Mouse (Mus musculus): ENCODE data around the gene Cnst.
"Not testable (repeated sequence)": the region's sequence is repeated elsewhere in the genome, so short reads cannot be mapped to it uniquely, and the experiment has no call there.

The Cnst gene

DNA sequence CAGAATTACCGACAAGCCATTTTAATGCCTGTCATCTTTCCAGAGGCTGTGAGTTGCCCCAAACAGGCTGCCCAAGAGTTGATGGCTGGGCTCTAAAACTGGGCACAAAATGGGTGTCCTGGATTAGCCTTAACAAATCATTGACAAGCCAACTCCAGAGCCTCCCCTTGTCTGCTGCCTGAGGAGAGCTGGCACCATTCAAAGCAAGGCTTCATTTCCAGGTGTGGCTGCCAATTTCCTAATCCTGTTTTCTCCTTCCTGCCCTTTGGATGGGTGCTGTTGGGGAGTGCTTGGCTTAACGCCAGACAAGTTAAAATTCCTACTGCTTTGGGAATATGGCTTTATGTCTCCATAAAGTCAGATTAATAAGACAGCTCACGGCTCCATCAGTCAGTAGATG, 98.0 kb downstream of the Cnst start:
- no peak for DNase-seq (ENCODE audit: low spot score in 2 of 2)

DNA sequence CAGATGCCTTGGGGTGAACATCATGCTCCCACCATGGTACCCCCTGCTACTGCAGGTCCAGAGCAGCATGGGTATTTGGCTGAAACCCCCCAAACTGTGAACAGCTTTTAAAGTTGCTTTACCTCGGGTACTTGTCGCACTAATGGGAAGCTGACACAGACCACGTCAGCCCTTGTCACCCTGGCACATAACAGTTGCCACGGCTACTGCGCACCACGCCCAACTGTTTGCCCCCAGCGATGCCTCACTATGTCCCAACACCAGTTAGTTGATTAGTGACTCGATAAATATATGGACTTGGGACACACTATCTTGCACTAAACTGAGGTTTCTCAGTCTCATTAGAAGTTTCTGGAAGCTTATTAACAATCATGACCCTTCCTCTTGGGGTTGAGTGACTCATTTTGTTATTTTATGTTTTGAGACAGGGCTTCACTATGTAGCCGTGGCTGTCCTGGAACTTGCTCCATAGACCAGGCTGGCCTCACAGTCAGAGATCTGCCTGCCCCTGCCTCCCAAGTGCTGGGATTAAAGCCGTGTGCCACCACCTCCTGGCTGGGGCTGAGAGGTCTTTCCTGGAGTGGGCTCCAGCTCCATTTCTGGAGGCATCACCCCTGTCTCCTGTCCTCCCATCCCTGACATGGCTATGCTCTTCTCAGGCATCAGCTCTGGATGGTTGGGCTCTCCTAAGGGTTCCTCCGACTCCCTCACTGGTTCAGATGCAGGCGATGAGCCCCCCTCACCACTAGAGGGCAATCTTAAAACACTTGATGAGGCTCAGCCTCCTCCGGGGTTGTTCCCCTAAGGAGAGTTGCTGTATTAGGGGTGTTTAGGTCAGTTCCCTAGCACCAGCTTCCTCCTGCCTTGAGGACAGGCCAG, 99.2 kb downstream of the Cnst start:
- peak; percentile 51 to 73 for DNase-seq (ENCODE audit: low spot score in 2 of 2)

DNA sequence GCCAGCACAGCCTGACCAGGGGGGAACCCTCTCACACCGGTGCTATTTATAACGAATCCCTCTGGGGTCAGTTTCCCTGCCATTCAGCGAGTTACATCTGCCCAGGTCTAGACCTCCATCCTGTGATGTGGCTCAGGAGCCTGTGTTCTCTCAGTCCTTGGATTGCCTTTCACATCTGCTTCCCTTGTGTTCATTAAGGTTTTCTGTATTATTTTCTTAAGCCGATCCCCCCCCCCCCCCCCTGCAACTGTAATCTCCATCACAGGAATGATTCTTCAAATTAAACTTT, 99.8 kb downstream of the Cnst start:
- no peak for DNase-seq (ENCODE audit: low spot score in 2 of 2)

DNA sequence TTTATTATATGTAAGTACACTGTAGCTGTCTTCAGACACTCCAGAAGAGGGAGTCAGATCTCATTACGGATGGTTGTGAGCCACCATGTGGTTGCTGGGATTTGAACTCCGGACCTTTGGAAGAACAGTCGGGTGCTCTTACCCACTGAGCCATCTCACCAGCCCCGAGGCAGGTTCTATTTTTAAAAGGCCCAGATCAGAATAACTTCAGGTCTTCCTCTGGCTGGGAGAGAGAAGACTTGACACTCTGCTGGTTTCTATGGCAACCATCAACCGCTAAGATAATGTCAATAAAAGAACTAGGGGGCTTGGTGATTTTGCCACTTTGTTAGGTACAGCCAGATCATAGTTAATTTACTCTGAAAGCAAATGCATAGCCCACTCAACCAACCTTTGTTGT, 102.5 kb downstream of the Cnst start:
- DNase-seq (ENCODE audit: low spot score in 2 of 2), result not testable (repeated sequence)

DNA sequence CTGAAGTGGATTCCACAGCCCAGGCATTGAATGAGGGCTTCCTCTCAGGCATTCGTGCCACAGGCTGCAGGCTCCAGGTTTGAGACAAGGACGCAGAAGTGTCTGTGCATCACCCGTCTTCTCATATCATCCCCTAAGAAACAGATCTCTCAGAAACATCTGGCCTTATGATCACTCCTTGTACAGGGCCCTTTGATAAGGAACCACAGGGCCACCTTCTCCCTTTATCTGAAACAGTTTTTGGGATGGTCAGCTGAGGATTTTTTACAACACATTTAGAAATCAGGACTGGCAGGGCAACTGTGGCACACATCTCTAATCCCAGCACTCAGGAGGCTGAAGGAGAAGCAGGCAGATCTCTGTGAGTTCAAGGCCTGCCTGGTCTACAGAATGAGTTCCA, 103.2 kb downstream of the Cnst start:
- DNase-seq (ENCODE audit: low spot score in 2 of 2), result no peak

DNA sequence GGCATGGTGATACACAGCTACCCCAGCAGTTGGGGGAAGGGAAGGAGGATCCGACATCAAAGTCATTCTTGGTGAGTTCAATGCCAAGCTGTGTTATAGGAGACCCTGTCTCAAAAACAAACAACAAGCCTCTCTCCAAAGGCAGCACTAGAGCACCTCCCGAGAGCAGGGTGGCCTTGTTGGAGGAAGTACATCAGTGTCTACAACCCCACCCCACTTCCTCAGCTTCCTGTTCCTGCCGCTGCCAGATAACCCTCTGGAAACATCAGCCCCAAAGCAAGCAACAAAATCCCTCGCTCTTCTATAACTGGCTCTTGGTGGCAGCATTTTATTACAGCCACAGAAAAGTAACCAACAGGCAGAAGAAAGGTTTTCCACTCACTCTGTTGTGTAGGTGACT, 104.1 kb downstream of the Cnst start:
- no peak for DNase-seq (ENCODE audit: low spot score in 2 of 2)

DNA sequence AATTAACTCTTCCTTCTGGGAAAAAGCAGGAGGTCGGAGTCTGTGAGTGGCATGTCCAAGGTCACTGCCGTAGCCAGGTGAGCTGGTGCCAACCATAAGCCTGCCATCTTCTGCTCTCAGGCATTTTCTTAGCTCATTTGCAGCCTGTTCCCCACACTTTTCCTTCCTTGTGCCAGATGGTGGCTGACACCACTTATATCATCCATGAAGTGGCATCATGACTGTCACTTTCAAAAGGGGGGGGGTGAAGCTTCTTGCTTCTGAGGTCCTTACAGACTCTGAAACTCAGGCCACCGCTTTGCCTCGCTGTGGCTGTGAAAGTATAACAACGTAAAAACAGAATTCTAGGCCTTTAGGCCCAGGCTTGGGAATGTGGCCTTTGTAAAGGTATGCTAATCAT, 105.1 kb downstream of the Cnst start:
- DNase-seq (ENCODE audit: low spot score in 2 of 2), result no peak

DNA sequence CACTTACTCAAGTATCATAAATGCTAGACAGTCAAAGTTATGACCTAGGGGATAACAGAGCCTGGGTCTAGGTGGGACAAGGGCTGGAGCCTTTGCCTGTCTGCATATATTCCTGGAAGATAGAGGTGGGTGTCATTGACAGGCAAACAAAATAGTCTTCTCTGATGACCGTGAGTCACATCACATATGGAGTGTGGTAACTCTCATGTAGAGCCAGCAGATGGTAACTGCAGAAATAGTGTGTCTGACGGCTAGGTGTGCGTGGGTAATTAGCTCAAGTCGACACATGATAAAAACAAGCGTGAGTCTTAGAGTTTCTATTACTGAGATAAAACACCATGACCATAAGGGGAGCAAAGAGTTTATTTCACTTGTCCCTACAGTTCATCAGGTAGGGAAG, 116.9 kb downstream of the Cnst start:
- DNase-seq (ENCODE audit: low spot score in 2 of 2), result no peak

DNA sequence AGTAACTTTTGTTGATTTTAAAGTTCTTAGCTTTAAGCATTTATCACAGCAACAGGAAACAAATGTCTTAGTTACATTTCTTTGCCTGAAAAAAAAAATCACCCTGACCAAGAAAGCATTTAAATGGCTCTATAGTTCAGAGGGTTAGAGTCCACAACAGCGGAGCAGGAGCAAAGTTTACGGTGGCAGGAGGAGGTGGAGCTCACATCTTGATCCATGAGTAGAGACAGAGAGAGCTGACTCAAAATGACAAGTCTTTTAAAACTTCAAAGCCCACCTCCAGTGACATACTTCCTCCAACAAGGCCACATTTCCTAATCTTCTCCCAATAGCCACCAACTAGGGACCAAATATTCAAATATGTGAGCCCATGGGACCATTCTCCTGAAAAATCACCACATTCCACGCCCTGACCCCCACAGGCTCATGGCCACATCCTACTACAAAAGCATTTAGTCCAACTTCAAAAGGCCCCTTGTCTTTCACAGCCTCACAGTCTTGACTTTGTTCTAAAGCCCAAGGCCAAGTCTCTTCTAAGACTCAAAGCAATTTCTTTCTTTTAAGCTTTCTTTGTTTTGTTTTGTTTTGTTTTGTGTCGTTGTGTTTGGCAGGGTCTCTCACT, 118.2 kb downstream of the Cnst start:
- no peak for DNase-seq (ENCODE audit: low spot score in 2 of 2)

DNA sequence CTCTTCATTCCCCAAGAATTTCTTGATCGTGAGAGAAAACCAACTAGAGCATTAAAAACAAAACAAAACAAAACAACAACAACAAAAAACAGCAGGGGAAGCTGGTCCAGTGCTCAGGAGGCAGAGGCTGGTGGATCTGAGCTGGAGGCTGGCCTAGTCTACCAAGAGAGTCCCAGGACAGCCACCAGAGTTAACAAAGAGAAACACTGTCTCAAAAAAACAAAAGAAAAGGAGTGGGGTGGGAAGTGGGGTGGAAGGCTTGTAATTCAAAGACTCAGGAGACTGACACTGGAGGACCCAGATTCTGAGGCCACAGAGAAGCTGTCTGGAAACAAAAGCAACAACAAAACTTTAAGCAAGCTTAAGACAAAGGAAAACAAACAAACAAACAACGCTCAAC, 120.8 kb downstream of the Cnst start:
- DNase-seq (ENCODE audit: low spot score in 2 of 2), result no peak

DNA sequence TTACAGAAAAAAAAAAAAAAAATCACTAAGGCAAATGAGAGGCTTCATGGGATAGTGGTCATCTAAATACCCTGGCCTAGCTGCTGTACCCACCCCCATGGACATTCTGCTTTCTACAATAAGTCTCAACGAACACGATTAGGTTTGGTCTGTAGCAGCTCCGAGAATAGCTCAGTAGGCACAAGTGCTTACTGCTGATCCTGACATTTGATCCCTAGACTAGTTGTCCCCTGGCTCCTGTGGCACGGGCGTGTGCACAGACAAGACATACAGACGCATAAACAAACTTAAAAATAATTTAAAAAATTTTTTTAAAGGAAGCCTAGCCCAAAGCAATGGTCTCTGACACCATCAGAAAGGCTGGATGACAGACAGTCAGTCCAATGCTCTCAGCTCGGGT, 121.3 kb downstream of the Cnst start:
- DNase-seq (ENCODE audit: low spot score in 2 of 2), result no peak

DNA sequence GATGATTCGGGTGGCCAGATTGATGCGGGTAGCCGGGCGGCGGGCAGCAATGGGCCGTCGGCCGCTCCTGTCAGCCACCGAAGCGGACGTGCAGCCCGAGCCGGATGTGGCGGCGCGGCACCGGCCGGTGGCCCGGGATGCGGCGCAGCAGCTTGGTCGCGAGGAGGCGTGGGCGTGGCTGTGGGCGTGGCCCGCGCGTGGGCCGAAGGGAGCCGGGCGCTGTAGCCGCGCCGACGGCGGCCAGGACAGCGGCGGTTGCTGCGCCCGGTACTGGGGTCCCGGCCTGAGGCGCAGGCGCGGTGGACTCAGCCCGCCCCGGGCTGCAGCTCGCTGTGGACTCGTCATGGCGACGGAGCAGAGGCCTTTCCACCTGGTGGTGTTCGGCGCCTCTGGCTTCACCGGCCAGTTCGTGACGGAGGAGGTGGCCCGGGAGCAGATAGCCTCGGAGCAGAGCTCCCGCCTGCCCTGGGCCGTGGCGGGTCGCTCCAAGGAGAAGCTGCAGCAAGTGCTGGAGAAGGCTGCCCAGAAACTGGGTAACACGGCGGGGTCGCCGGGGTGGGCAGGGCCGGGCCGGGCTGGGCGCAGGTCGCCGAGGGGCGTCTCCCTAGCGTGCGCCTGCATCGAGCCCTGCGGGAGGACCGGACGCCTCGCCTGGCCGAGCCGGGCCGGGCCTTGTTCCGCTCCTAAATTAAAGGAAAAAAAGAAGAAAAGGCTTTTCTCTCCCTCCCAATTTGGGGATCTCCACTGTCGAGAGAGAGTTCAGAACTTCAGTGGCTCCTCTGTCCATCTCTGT, 122.0 kb downstream of the Cnst start, which contains the start of gene Sccpdh:
TSS of gene Sccpdh (plus strand) at position 198 of the 793 bp plus-strand sequence.
- DNase-seq (ENCODE audit: low spot score in 2 of 2), result peak; percentile 32 to 55

DNA sequence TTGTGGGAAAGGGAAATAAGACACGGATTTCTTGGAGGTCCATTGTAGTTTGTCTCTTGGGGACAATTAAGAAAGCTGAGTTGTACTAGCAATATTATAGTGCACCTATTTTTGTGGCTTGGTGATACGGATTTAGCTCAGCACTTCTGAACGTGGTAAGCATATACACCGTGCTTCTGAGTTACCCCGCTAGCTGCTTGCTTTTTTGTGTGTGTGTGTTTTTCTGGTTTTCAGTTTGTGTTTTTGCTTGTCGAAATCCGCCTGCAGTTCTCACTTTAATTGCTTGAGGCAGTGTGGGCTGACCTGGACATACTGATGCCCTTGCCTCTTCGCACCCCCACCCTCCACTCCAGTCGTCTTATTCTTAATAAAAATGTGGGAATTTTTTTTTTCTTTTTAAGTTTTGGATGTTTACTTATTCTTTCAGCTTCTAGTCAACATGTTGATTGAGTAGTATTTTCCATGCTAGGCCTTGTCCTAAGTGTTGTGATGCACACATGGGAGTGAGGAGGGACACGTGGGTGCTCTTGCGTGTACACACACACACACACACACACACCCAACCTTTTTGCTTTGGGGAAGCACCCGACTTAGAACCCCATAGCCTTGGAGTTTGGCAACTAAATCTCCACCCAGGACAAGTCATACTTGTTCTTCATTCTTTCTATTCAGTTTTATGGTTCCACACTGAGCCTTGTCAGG, 122.8 kb downstream of the Cnst start:
- DNase-seq (ENCODE audit: low spot score in 2 of 2), result no peak

DNA sequence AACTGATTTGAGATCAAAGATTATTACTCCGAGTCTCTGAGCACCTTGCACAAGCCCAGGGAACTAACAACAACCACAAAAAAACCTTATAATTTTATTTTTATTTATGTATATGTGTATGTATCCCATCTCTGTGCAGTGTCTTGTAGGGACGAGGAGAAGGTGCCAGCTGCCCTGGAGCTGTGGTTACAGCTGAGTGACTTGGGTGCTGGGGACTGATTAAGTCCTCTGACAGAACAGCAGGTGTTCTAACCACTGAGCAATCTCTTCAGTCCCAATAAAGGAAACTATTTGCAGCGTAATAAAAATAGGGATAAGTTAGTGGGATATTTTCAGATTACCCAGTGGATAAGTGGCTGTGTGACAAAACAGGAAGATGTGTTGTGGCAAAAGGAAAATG, 128.2 kb downstream of the Cnst start:
- no peak for DNase-seq (ENCODE audit: low spot score in 2 of 2)

DNA sequence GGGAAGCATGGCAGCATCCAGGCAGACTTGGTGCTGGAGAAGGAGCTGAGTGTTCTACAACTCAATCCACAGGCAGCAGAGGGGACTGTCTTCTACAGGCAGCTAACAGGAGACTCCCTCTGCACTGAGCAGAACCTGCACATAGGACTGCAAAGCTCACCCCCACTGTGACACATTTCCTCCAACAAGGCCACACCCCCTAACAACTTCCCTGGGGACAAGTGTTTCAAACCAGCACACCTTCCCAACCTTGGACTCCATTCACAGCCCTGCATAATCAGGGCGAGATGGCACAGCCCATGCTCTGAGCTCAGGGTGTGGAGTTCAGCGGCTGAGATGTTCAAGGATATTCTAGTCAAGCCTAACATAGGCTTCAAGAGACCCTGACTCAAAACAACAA, 130.9 kb downstream of the Cnst start:
- DNase-seq (ENCODE audit: low spot score in 2 of 2), result no peak

Data from thymus, postnatal 10 days (tissue).